Mouse (Mus musculus): Measurements from ENCODE around the gene Tmem136. TPM values are rescaled to one million over a fixed set of nuclear protein-coding genes. Genes with fewer than 3 reads are reported as not detected.

The Tmem136 gene
- polyA plus RNA-seq, 1 experiment, result 0.60 TPM

DNA sequence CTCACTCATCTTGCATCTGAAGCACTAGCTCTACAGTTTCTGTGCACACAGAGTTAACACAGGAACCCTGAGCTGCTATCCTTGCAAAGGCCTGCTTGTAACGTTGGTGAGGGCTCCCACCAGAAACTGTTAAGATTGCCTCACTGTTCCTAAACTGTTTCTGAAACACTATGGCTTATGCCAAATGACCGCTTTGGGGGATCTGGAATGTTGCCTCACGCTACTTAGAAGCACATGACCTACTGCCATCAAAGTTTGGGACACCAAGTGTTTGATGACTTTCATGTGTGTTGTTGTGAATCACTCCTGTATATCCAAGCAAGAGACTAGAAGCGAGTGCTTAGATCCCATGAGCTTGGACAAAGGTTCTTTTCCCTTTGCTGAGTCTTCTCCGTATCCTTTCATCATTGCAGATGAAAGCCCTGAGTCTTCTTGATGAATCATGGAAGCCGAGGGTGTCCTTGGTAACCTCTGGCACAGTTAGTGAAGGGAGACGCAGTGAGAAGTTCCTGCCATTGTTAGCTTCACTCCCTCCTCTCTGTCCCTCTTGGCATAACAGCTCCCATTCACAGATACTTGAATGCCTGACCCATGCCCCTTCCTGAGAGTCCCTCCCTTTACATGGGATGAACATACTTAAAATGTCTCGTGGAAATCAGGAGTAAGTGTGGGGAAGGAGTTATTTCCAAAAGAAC is 5.9 kb downstream of the Tmem136 start:
- WGBS, result 82% methylated on average over 8 of the region's 8 CpGs

DNA sequence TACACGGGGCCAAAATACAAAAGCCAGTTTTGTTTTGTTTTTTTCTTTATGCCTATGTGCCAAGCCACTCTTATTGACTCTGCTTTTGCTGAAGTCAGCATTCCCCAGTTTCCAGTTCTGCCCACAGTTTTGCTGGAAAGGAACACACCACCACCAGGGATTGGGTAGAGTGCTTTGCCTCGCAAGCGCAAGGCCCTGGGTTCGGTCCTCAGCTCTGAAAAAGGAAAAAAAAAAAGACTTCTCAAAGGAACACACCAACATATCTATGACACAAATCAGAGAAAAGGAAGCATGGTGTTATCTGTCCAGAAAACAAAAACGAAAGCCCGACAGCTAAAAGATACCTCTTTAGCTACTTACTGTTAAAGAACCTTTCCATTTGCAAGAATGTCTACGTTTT is 7.2 kb downstream of the Tmem136 start:
- 92% methylated on average over 7 of the region's 7 CpGs for WGBS
- no peak for DNase-seq (ENCODE audit: low read depth, low spot score)

More for the DNA sequence above, 5.9 kb downstream of the Tmem136 start:
- DNase-seq (ENCODE audit: low read depth, low spot score), result no peak

DNA sequence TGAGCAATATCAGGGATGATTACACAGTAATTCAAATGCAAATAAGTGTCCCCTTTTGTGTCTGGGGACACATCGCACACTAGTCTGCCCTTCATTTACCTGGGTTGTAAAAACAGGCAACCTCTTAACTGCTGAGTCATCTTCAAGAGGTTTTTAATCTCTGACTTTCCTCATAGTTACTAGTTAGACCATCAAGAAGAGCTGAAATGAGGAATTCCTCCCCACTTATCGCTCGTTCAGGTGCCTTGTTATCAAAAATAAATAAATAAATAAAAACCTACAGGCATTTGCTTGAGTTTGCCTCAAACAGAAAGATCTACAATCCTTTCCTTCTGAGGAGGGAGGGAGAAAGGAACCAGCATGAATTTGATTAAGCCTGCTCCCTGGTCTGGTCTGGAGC is 7.6 kb downstream of the Tmem136 start:
- no peak for DNase-seq (ENCODE audit: low read depth, low spot score)
- WGBS, result 73% methylated on average over 3 of the region's 3 CpGs

DNA sequence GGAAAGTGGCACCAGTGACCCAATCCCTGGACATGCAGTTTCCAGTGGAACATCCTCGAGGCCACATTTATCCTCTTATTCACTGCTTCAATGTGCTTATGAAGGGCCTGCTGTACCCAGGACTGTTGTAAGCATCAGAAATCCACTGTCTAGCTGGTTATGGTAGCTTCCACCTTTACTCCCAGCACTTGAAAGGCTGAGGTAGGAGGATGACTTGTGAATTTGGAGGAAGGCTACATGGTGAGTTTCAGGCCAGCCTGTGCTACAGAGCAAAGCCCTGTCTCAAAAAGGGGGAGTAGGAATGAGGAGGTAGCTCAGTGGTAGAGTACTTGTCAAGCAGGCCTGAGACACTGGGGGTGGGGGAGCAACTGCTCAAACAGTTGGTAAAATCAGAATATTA is 8.3 kb downstream of the Tmem136 start:
- no peak for DNase-seq (ENCODE audit: low read depth, low spot score)
- WGBS, result 90% methylated on average over 1 of the region's 1 CpGs

DNA sequence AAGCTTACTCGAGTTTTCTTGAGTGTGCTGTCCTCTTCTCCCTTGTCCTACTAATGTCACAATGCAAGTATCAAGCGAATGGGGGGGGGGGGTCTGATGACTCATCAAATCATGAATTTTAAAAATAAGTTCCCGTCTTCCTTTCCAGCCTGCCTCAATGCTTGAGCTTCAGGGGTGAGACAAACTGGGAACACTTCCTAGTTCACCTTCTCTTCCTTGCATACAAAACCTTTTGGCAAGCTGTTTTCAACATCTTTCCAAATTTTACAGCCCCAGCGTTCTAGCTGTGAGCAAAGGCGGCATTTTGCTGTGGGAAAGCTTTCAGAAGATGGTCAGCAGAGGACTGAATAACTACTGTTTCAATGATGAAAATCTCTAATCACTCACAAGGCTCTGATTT is 8.8 kb downstream of the Tmem136 start:
- 37% methylated on average over 5 of the region's 5 CpGs for WGBS
- DNase-seq (ENCODE audit: low read depth, low spot score), result no peak

DNA sequence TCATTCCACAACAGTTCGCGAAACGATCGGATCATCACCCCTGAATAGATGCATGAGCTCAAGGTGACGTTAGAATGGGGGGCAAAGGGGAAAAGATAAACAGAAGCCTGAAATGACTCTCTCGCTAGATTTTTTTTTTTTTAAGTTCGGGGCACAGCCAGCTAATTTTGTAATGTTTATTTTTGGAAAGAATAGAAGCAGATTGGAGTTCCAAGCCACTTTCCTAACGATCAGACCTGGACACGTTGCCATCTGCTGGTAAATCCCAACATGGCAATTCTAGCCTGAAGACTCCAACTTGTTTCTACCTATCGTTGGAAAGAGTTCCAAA is 9.2 kb downstream of the Tmem136 start, which contains the start of gene Arhgef12:
Gene Arhgef12 (minus strand): TSS at position 53 of the 331 bp plus-strand sequence.
- peak; percentile 44 for DNase-seq (ENCODE audit: low read depth, low spot score)
- WGBS, result 11% methylated on average over 10 of the region's 10 CpGs

DNA sequence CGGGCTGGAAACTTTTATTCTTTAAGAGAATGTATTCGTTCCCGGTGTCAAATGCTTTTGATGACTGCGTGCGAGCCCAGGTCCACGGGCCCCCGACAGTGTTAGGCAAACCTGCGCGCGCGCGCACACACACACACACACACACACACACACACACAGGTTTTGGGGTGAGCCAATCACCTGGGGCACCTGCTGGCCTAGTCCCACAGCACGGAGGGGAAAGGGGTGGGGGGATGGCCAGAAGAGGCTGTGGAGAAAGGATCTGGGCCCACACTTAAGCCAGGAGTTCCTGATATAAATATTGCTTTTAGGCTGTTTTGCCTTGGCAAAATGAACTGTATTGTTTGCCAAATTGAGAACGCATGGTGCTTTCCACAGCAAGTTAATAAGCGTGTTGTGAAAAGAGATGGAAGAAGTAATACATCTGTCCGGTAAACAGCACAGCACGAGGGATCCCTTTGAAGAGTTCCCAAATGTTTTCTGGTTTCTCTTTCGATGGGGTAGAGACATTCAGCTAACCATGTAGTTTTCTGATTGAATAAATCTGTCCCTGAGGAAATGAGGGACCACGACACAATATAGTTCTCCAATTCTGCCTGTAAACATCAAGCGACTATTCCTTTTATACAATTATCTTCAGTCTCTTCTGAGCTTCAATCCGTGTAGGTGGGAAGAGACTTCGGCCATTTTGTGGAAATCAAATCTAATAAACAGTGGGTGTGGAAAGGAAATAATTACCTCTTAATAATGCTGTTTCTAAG is 9.8 kb downstream of the Tmem136 start:
- DNase-seq (ENCODE audit: low read depth, low spot score), result no peak
- 5% methylated on average over 22 of the region's 22 CpGs for WGBS

DNA sequence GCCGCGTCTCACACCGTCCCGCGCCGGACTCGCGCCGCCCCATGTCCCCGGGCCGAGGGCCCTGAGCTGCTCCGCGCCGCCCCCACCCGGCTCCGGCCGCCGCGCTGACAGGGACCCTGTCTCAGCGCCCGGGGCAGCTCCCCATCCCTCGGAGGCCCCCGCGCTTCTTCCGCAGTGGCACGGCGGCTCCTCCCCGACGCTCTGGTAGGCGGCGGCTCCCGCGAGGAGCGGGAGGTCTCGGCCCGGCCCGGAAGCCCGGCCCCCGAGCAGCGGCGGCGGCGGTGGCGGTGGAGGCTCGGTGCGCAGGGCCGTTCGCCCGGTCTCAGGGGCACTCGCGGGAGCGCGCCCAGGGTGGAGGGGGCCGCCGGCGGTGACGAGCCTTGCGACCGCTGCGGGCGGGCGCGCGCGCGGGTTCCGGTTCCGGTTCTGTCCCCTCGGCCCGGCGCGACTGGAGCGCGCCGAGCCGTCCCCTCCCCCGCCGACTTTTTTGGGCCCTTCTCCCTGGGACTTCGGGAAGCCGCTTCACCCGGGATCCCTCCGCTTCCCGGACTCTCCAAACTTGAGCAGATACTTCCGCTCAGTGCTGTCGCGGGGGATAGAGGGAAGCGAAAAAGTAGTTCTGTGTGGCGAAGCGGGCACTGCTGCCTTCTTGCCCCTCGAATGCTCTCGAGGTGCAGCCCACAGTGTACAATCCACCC is 10.6 kb downstream of the Tmem136 start:
- peak; percentile 58 for DNase-seq (ENCODE audit: low read depth, low spot score)
- under 1% methylated on average over 91 of the region's 91 CpGs for WGBS

DNA sequence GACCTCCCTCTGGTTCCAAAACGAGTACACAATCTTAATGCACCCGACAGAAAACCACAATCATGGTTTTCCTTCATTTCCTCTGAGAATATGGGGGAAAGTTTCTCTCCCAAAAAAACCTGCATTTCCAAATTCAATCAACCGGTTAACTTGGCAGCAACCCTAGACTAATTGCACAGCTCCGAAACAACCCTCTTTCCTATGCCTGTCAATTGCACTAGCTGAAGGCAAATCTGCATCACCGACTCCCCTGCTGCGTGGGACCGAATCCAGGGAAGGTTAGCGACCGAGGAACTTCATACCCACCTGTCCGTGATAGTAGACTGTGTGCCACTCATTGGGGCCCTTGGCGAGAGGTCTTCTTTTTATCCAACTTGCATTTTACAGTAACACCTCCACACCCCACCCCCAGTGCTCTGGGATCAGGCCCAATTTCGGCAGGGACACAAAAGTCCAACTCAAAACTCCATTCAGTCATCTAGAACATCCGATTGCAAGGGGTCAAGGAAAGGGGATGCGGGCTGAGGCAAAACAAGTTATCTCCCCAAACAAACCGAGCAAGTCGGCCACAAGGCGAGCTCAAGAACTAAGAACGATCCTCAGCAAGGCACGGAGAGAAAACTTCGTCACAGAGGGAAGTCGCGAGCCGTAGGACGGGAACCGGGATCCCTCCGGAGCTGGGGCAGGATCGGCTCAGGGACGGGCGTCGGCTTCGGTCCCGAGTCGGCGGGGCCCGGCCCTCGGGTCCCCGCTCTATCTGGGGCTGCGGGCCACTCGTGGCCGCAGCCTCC is 11.3 kb downstream of the Tmem136 start:
- WGBS, result under 1% methylated on average over 40 of the region's 40 CpGs
- DNase-seq (ENCODE audit: low read depth, low spot score), result peak; percentile 25

DNA sequence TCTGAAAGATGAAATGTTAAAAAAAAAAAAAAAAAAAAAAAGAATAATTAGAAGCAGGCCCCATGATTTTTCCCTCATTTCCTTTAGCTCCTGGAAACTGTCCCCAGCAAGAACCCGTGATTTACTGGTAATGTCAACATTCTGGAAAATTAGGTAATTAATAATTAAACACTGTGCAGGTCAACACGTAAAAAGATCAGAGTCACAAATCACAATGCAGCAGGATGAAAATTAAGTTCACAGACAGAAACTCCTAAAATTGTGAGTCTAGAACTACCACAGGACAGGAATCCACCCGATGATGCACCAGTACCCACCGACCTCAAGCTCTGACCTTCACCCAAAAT is 11.9 kb downstream of the Tmem136 start:
- DNase-seq (ENCODE audit: low read depth, low spot score), result no peak
- WGBS, result 5% methylated on average over 4 of the region's 4 CpGs

DNA sequence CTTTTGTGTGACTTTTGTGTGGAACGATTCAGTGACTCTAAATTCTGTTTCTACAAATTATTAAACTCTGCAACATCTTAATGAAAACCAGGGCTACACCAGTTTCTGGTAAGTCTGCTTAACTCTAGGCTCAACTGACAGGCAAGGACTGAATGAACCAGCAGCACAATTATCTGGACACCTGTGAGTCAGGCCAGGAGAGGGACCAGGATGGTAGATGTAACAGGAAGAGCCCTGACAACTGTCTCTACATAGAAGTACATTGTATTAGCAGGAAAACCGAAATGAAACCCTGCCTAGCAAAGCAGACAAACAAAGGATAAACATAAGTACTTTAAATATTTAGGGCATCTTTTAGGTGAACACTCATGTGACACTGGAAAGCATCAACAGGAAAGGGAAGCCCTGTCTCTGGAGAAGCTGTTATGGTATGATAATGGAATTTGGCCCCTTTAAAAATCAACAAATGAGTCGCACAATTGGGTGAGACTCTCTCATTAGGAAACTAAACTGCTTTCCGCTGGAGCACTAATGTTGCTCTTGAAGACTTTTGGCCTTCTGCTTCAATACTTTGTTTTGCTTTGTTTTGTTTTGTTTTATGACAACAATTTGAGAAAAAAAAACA is 12.6 kb downstream of the Tmem136 start:
- no peak for DNase-seq (ENCODE audit: low read depth, low spot score)
- 26% methylated on average over 4 of the region's 4 CpGs for WGBS

DNA sequence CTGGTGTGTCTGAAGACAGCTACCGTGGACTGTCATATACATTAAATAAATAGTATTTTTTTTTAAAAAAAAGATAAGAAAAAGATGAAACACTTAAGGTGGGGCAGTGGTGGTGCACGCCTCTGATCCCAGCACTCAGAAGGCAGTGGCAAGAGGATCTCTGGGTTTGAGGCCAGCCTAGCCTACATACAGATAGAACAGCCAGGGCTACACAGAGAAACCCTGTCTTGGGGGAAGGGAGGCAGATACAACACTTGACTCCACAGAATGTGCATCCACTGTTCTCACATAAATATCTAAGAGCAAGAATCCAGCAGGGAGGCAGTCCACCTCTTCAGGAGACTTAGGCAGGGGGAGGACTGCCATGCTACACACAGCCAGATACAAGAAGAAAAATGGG is 13.4 kb downstream of the Tmem136 start:
- 70% methylated on average over 2 of the region's 2 CpGs for WGBS
- DNase-seq (ENCODE audit: low read depth, low spot score), result no peak

DNA sequence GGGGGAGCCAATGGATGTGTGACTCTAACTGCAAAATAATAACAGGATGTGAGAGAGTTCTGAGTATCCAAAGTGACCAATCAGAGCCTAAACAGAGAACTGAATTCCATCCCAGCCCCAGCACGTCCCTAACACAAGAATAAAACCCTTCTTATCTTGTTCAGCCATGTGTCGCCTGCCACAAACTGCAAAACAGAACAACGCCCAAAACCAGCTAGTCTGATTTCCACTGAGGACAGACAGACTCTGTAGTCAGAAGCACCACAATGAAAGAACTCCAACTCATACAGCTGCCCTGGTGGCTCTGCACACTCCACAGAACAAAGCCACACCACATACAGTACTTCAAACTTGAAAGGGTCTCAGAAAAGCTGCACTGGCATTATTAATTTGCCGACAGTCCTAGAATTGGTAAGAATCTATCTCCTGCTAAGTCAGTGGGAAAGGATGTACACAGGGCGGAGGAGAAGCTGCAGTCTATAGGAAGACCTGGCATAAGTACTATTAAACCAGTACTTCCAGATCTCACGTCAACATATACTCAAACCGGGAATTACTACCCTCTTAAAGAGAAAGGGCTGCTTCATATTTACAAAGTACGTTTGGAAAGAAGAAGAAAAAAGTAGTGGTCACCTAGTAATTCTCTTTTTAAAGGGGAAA is 14.3 kb downstream of the Tmem136 start:
- no peak for DNase-seq (ENCODE audit: low read depth, low spot score)
- 45% methylated on average over 8 of the region's 8 CpGs for WGBS

DNA sequence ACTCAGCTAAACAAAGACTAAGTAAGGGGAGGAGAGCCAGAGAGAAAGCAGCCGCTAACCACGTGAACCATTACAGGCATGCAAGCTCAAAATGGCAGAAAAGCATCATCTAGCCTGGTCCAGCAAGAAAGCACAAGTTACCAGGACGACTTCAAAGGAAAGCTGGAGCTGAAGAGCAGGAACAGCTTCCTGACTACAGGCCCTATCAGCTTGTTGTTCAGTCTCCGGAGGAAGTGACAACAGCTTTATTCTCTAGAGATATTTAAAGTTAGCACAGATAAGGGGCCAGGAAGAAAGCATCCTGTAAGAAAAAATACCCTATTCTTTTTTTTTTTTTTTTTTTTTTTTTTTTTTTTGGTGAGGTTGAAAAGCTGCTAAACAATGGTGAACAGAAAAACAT is 17.4 kb downstream of the Tmem136 start:
- 79% methylated on average over 4 of the region's 4 CpGs for WGBS
- DNase-seq (ENCODE audit: low read depth, low spot score), result no peak

DNA sequence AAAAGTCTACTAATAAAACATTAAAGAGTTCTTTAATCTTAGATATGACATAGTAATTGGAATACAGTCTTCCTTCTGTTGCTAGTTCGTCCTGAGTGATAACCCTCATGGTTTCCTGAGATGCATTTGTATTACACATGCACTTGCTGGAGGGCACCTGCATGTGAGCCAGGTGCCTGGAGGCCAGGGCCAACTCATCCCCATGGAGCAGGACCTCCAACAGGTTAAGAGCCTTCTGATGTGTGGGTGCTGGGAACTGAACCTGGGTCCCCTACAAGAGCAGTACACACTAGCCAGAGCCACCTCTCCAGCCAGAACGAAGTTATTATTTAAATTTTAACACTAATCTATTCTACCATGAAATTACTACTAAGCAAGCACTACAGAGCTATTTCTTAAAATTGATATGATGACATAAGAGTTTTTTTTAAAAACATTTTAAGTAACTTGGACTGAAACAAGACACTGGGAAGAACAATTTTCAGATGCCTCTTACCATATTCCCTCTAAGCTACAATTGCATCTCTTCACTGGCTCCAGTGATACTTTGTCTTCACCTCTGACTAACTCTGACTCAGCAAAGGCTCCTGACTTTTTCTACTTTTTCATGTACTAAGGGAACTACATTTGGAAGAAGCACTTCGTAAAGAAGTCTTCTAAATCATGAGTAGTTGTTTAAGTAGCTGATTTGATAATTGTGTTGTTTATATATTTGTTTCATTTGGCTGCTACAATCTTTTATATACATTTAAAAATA is 18.4 kb downstream of the Tmem136 start:
- DNase-seq (ENCODE audit: low read depth, low spot score), result no peak
- 88% methylated on average over 3 of the region's 3 CpGs for whole genome bisulfite sequencing

DNA sequence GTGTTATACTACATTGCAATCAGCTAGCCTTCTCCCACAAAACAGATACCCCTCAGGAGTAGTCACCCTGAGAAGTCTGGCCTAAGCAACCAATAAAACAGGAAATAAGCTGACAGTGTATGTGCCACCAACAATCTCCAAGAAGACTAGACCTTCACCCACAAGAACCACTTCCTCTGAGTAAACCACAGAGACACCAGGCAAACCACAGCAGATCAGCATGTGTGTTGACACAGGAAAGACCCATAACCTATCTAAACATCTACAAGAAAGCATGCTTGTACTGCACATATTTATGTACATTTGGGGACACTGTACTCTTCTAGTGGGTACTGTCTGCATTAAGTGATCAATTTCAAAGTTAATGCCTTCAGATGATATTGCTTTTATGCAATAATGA is 20.0 kb downstream of the Tmem136 start:
- DNase-seq (ENCODE audit: low read depth, low spot score), result no peak

DNA sequence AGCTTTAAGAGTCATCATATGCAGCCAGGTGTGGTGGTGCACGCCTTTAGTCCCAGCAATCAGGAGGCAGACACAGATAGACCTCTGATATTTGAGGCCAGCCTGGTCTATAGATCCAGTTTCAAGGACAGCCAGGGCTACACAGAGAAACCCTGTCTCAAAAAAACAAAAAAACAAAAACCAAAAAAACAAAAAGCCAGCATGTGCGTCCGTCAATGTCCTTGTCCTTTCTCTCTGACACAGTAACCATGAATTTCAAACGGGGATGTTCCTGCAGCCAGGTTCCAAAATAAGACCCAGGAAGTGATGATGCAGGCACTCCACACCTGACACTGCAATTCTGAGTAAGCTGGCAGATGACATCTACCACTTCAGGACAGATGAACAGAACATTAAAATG is 21.5 kb downstream of the Tmem136 start:
- 81% methylated on average over 4 of the region's 4 CpGs for WGBS
- DNase-seq (ENCODE audit: low read depth, low spot score), result no peak

DNA sequence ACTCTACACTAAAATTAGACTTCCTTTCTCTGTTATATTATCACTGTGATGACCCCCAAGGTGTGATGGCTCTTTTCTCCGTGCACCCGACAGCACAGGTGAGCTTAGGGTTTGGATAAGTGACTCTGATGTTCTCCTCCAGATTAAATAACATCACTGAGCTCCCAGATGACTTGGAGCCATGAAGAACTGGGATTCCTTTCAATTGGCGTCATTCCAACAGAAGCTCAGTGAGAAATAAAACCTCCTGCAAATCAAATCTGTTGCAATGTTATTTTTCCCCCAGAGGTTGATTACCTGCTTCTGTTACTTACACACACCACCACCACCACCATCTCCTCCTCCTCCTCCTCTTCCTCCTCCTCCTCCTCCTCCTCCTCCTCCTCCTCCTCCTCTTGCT is 22.6 kb downstream of the Tmem136 start:
- DNase-seq (ENCODE audit: low read depth, low spot score), result no peak
- 24% methylated on average over 3 of the region's 3 CpGs for WGBS
